Mouse (Mus musculus) small intestine, adult 2 months (tissue): ENCODE results near the gene St3gal4. TPM values are rescaled to one million over a fixed set of nuclear protein-coding genes. Genes with fewer than 3 reads are reported as not detected.

Experiments used
- H3K27ac ChIP-seq: fragments of 200-500 bp; 2 replicates; pipeline ENCODE4 v1.5.1; 2012; ENCODE audit warnings: low read depth, low read length, control low read depth, inconsistent platforms; ENCODE audit not compliant: insufficient read depth
- H3K27me3 ChIP-seq: fragments of 200-500 bp; 2 replicates; pipeline ENCODE4 v1.6.1; 2012; ENCODE audit warnings: mild to moderate bottlenecking, moderate library complexity, low read length, inconsistent platforms; ENCODE audit not compliant: control insufficient read depth, insufficient read depth
- H3K36me3 ChIP-seq: fragments of 200-500 bp; 2 replicates; pipeline ENCODE4 v1.6.1; 2012; ENCODE audit warnings: mild to moderate bottlenecking, low read length, control low read depth, inconsistent platforms; ENCODE audit not compliant: control insufficient read depth, insufficient read depth
- H3K4me1 ChIP-seq: fragments of 200-500 bp; 2 replicates; pipeline ENCODE4 v1.6.1; 2012; ENCODE audit warnings: low read length, inconsistent platforms, mixed read lengths; ENCODE audit not compliant: control insufficient read depth, insufficient read depth, insufficient read length
- H3K4me3 ChIP-seq: fragments of 200-500 bp; 2 replicates; pipeline ENCODE4 v1.5.1; 2012; ENCODE audit warnings: low read depth, mild to moderate bottlenecking, control low read depth, inconsistent platforms, low read length, moderate library complexity
- CTCF ChIP-seq: fragments of 200-500 bp; IDR thresholded peaks from 2 replicates; pipeline ENCODE4 v1.5.1; 2012; ENCODE audit warnings: low read depth, mild to moderate bottlenecking, control low read depth, inconsistent platforms, low read length, moderate library complexity, mixed read lengths; ENCODE audit not compliant: insufficient replicate concordance, insufficient read length; ENCODE audit errors: extremely low read depth
- POLR2A ChIP-seq: fragments of 200-500 bp; IDR thresholded peaks from 2 replicates; pipeline ENCODE4 v1.6.1; 2012; ENCODE audit warnings: low read depth, mild to moderate bottlenecking, control low read depth, inconsistent platforms, low read length, moderate library complexity
- WGBS: fragments of 180-500 bp; shearing (Covaris S2); methylation state at CpG from one replicate; pipeline ENCODE4 v1.1.7; 2018; 5-methylcytosine and 5-hydroxymethylcytosine counted together
- polyA plus RNA-seq: library from polyadenylated mRNA; depleted of rRNA; stranded (reverse); fragments of >200 nt; gene quantifications from 2 replicates; pipeline ENCODE4 v1.2.3, GENCODE M21; 2012

St3gal4 gene
- polyA plus RNA-seq, 1 experiment, result 354 TPM

DNA sequence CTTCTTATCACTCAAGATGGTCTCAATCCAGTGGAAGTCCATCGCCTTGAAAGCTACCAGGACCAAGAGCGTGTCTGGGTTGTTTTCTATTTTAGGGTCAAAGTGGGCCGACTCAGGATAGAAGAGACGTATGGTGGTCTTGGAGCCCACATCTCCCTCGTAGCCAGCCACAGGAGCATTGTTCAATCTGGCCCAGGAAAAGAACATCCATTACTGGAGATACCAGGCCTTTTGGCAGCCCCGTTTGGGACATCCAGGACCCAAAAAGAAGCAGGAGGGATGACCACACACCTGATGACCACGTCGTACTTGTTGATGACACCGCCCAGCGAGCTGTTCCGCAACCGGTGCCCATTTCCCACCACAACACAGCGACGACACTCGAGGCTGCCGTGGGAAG, 66.0 kb downstream of the St3gal4 start:
- no peak overlapping the region for H3K27ac ChIP-seq
- TF ChIP-seq CTCF, result no peak
- TF ChIP-seq POLR2A, result no peak
- H3K4me3 ChIP-seq, result no peak overlapping the region
- H3K27me3 ChIP-seq, result no peaks in the 10 kb centered on the region
- peaks cover 9% of the 10 kb centered on the region for H3K4me1 ChIP-seq
- peaks cover 94% of the 10 kb centered on the region for H3K36me3 ChIP-seq
- WGBS, result 93% methylated on average over 16 of the region's 16 CpGs

DNA sequence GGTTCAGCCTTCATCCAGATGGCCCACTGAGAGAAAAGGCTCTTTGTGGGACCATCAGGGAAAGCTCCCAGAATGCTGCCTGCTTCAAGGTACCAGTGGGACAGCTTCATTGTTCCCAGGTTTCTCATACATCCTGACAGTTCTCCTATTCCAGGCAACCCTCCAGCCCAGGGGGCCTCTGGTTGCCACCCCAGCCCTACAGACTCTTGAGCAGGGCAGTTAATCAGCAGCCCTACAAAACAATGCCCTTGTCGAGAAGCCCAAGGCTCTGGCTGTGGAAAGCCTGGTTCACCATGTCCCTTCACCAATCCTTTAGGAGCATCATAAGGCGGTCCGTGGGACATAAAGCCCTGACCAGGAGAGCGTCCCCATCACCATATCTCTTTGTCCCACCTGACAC, 66.4 kb downstream of the St3gal4 start:
- H3K4me3 ChIP-seq, result no peak overlapping the region
- H3K36me3 ChIP-seq, result peaks cover 95% of the 10 kb centered on the region
- TF ChIP-seq POLR2A (no peak), CTCF (no peak)
- no peak overlapping the region for H3K27ac ChIP-seq
- 93% methylated on average over 4 of the region's 4 CpGs for WGBS
- no peaks in the 10 kb centered on the region for H3K27me3 ChIP-seq
- peaks cover 9% of the 10 kb centered on the region for H3K4me1 ChIP-seq

DNA sequence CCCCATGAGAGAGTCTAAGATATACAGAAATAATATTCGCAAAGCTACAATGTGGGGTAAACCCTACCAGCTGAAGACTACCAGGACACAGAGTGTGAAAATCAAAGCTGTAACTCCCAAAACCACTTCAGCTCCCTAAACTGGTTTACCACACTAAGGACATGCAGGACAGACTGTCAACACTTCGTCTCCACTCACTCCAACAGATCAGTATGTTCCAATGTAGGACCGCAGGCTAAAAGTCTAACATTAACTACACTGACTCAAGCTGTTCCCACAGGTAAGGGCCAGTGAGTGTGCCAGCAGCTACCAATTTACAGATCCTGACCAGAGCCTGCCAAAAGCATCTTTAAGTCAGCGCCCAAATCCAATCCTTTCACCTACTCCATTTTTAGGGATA, 67.4 kb downstream of the St3gal4 start:
- peaks cover 98% of the 10 kb centered on the region for H3K36me3 ChIP-seq
- WGBS, result 94% methylated on average over 4 of the region's 4 CpGs
- no peak overlapping the region for H3K4me3 ChIP-seq
- TF ChIP-seq CTCF (no peak), POLR2A (no peak)
- H3K27me3 ChIP-seq, result no peaks in the 10 kb centered on the region
- H3K4me1 ChIP-seq, result peaks cover 9% of the 10 kb centered on the region
- no peak overlapping the region for H3K27ac ChIP-seq

DNA sequence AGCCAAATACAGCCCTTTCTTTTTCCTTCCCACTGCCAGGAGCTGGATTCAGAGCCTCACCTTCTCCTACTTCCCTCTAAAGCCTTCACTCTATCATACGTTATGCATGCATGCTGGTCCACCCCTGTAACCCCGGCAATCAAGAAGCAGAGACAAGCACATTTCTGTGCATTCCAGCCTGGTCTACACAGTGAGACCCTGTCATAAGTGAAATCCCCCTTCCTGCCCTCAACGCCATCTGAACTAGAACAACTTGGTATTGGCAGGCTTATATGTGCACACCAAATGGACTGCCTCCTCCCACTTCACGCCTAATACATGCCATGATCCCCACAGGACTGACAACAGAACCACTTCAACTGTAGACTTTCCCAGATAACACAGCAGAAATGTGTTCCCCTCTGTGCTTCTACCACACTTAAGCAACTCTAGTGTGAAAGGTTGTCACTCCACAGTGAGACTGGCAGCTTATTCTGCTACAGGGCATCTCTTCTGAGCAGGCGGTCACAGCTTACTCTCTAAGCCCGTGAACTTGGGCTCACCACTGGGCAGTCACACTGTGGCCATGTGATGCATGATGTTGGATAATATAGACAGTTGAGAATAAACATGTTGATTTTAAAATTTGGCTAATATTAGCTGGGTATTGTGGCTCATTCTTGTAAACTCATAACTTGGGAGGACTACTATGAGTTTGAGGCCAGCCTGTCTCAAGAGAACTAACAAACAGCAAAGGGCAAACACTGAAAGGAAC, 68.2 kb downstream of the St3gal4 start:
- Histone ChIP-seq H3K4me1 (peaks cover 7% of the 10 kb centered on the region), H3K27ac (no peak overlapping the region), H3K27me3 (no peaks in the 10 kb centered on the region), H3K4me3 (no peak overlapping the region), H3K36me3 (peaks cover 98% of the 10 kb centered on the region)
- WGBS, result 95% methylated on average over 6 of the region's 6 CpGs
- TF ChIP-seq CTCF, result no peak
- TF ChIP-seq POLR2A, result no peak

DNA sequence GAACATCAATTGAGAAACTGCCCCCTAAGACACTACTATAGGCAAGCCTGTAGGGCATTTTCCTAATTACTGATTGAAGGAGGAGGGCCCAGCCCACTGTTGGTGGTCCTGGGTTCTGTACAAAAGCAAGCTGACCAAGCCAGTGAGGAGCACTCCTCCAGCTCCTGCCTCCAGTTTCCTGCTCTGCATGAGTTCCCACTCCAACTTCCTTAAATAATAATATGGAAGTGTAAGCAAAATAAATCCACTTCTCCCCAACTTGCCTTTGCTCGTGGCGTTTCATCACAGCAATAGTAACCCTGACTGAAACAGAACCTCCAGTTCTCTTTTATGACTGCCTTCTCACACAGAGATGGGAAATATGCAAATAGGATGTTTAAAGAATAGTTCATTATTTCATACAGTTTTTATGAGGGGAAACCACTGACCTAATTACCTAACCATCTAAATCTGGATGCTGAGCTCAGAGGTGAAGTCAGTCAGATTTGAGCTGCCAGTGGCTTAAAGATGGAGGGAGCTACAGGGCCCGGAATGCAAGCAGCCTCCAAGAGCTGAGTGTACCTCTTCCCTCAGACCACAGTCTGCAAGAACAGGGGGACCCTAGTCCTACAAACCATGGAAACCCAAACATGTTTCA, 69.1 kb downstream of the St3gal4 start:
- no peak overlapping the region for H3K4me3 ChIP-seq
- H3K36me3 ChIP-seq, result peaks cover 98% of the 10 kb centered on the region
- H3K27ac ChIP-seq, result no peak overlapping the region
- H3K27me3 ChIP-seq, result no peaks in the 10 kb centered on the region
- 90% methylated on average over 3 of the region's 3 CpGs for WGBS
- peaks cover 2% of the 10 kb centered on the region; the same call in 1 of the 2 replicates for H3K4me1 ChIP-seq
- no peak for TF ChIP-seq POLR2A
- no peak for TF ChIP-seq CTCF

DNA sequence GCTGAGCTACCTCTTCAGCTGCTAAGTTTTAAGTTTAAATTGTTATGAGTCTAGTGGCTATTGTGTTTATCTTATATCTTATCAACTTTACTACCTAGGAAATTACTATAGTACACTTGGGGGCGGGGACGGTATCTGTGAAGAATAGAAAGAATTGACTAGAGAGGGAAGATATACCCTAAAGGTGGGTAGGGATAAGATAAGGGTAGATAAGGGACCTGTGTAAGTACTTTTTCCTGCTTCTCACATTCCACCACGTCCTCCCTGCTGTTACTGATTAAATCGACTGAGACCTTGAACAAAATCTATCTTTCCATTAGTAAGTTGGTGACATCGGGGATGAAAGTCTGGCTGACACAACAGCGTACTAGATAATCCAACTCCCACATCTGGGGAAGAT, 70.6 kb downstream of the St3gal4 start:
- 33% methylated on average over 6 of the region's 6 CpGs for WGBS
- Histone ChIP-seq H3K36me3 (peaks cover 86% of the 10 kb centered on the region), H3K27ac (no peak overlapping the region), H3K27me3 (no peaks in the 10 kb centered on the region), H3K4me3 (no peak overlapping the region), H3K4me1 (no peaks in the 10 kb centered on the region; the same call in 1 of the 2 replicates)
- TF ChIP-seq CTCF (no peak), POLR2A (no peak)

DNA sequence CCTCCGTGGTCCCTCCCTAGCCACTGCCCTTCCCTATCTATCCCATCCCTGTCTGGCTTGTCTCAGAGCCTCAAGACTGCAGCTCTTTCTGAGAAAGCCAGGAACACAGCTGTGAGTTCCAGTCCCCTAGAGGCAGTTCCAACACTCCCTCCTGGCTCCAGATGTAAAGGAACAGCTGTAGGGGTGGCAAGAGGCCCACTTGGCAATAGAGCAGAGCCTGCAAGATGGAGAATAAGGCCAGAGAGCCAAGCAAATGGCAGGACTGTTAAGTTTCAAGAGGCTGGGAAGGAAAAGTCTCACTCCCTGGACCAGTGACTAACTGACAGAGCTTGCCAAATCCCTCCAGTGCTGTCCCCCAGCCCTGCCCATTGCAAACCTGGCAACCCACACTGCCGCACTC, 73.3 kb downstream of the St3gal4 start:
- Histone ChIP-seq H3K36me3 (peaks cover 59% of the 10 kb centered on the region), H3K4me3 (no peak overlapping the region), H3K27ac (no peak overlapping the region), H3K27me3 (no peaks in the 10 kb centered on the region), H3K4me1 (no peaks in the 10 kb centered on the region; the same call in 1 of the 2 replicates)
- no peak for TF ChIP-seq CTCF
- TF ChIP-seq POLR2A, result no peak
- WGBS, result 69% methylated on average over 2 of the region's 2 CpGs
